Mouse (Mus musculus): ENCODE results near the gene Gast. TPM values are rescaled to one million over a fixed set of nuclear protein-coding genes. Genes with fewer than 3 reads are reported as not detected.

Gene Gast
- polyA plus RNA-seq (2014; fragmentation: Nextera tagmentation; extraction: Ambion mirVana), result 0.93 and 1.3 TPM in 2 replicates

DNA sequence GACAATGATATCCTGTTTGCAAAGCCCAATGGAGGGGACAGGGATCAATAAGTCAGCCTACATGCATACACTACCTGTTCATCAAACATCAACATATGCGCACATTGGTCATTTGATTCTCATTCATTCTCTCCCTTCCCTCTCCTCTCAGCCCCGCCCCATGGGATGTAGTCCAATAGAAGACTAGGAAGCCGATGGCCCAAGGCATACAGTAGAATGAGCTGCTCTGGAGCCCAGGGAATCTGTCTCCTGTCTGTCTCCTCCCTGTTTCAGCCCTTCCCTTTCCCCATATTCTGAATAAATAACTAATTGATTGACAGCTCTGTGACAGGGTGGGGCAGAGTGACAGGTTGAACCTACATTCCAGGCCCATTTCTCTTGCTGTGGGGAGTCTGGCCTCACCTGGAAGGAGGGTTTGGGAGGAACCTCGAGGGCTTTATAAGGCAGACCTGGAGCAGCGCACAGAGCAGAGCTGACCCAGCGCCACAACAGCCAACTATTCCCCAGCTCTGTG lies at the start of gene Gast:
TSS of gene Gast (plus strand) at position 464 of the 514 bp plus-strand sequence.
- no peak for DNase-seq
- H3K4me2 ChIP-seq (ENCODE audit: low read length), result peak within 1 kb of the TSS; percentile 33
- H3K4me1 ChIP-seq (ENCODE audit: control insufficient read depth, insufficient read depth, low read length), result peaks cover 43% of the 10 kb centered on the region
- no peak; the same call in 1 of the 2 replicates for ATAC-seq (ENCODE audit: low FRiP score, low TSS enrichment)
- H3K9me3 ChIP-seq (ENCODE audit: control insufficient read depth, low read length), result no peaks in the 10 kb centered on the region
- peak within 1 kb of the TSS; percentile 80 for H3K27ac ChIP-seq (replicated peaks; ENCODE audit: low read depth, low read length)
- H3K36me3 ChIP-seq (ENCODE audit: control insufficient read depth, insufficient read depth, low read length), result no peaks in the 10 kb centered on the region
- no peaks in the 10 kb centered on the region for H3K27me3 ChIP-seq (ENCODE audit: control insufficient read depth, insufficient read depth, low read length)
- no peak within 1 kb of the TSS for H3K9ac ChIP-seq (replicated peaks; ENCODE audit: low read length)
- no peak within 1 kb of the TSS for H3K4me3 ChIP-seq (replicated peaks; ENCODE audit: low read depth, low read length)
- WGBS, result 78% methylated on average over 6 of the region's 6 CpGs

DNA sequence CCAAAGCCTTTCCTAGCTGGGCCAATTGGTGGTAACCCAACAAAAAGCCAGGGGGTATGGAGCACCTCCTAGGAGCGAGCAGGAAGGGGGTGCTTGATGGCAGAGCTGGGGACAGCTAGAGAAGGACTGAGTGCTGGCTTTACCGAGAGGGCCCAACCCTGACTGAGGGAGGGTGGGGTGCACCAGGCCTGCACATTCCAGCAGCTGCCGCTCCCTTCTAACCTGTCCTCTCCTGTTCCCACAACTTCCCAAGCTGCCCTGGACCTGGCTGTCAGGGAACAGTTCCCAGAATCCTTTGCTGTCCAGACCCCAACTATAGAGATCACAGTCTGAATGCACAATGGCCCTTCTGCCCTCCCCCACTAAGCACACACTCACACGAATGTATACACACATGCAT lies 49.2 kb upstream of the Gast start:
- 84% methylated on average over 4 of the region's 4 CpGs for WGBS
- no peak overlapping the region for H3K4me2 ChIP-seq (ENCODE audit: low read length)

DNA sequence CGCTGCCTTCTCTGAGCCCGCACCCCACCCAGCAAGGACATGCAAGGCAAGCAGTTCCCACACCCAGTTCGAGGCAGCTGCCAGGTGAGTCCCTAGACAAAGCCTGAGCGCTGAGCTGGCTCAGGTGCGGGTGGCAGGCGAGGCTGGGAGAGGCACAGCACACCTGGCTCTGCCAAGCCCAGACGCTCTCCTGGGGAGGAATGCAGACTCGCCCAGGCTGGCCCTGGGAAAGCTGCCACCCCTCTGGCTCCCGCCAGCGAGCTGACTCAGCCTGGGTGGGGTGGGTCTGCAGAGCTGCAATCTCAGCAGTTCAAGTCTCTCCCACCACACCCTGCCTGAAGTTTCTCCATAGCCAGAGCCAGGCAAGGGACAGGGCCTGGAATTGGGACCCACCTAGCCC lies 47.2 kb upstream of the Gast start:
- H3K27ac ChIP-seq (replicated peaks; ENCODE audit: low read depth, low read length), result no peak overlapping the region
- H3K9me3 ChIP-seq (ENCODE audit: control insufficient read depth, low read length), result no peaks in the 10 kb centered on the region
- WGBS, result 34% methylated on average over 10 of the region's 10 CpGs

More for the DNA sequence above, 49.2 kb upstream of the Gast start:
- Histone ChIP-seq H3K36me3 (ENCODE audit: control insufficient read depth, insufficient read depth, low read length) (no peaks in the 10 kb centered on the region), H3K27me3 (ENCODE audit: control insufficient read depth, insufficient read depth, low read length) (no peaks in the 10 kb centered on the region), H3K9ac (replicated peaks; ENCODE audit: low read length) (no peak overlapping the region), H3K4me3 (replicated peaks; ENCODE audit: low read depth, low read length) (no peak overlapping the region), H3K9me3 (ENCODE audit: control insufficient read depth, low read length) (no peaks in the 10 kb centered on the region), H3K27ac (replicated peaks; ENCODE audit: low read depth, low read length) (no peak overlapping the region), H3K4me1 (ENCODE audit: control insufficient read depth, insufficient read depth, low read length) (no peaks in the 10 kb centered on the region)
- DNase-seq, result no peak
- no peak for ATAC-seq (ENCODE audit: low FRiP score, low TSS enrichment)

DNA sequence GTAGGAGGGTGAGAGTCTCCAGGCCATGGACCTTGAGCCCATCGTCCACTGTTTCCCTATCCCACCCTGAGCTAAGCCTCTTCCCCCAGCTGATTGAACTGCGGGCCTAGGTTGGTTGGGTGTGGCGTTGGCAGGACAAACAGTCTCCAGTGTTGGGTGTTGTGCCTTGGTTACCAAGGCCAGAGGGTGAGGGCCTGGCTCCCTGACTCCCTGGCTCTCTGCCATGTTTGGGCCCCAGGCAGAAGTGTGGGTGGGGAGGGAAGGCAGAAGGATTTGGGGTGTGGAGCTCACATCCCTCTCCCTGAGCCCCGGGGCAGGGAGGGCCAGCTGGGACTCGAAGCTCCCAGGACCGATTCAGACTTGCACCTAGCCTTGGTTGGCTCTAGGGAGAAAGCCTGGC lies 45.3 kb upstream of the Gast start:
- 86% methylated on average over 6 of the region's 6 CpGs for WGBS
- H3K27me3 ChIP-seq (ENCODE audit: control insufficient read depth, insufficient read depth, low read length), result no peaks in the 10 kb centered on the region
- no peak overlapping the region for H3K9ac ChIP-seq (replicated peaks; ENCODE audit: low read length)
- H3K36me3 ChIP-seq (ENCODE audit: control insufficient read depth, insufficient read depth, low read length), result no peaks in the 10 kb centered on the region
- H3K9me3 ChIP-seq (ENCODE audit: control insufficient read depth, low read length), result no peaks in the 10 kb centered on the region
- no peak overlapping the region for H3K27ac ChIP-seq (replicated peaks; ENCODE audit: low read depth, low read length)
- no peak overlapping the region for H3K4me2 ChIP-seq (ENCODE audit: low read length)
- no peak for DNase-seq
- no peak for ATAC-seq (ENCODE audit: low FRiP score, low TSS enrichment)
- no peak overlapping the region for H3K4me3 ChIP-seq (replicated peaks; ENCODE audit: low read depth, low read length)
- no peaks in the 10 kb centered on the region for H3K4me1 ChIP-seq (ENCODE audit: control insufficient read depth, insufficient read depth, low read length)

More for the DNA sequence above, 47.2 kb upstream of the Gast start:
- ATAC-seq (ENCODE audit: low FRiP score, low TSS enrichment), result no peak
- Histone ChIP-seq H3K27me3 (ENCODE audit: control insufficient read depth, insufficient read depth, low read length) (no peaks in the 10 kb centered on the region), H3K9ac (replicated peaks; ENCODE audit: low read length) (no peak overlapping the region), H3K4me2 (ENCODE audit: low read length) (no peak overlapping the region), H3K4me1 (ENCODE audit: control insufficient read depth, insufficient read depth, low read length) (no peaks in the 10 kb centered on the region), H3K4me3 (replicated peaks; ENCODE audit: low read depth, low read length) (no peak overlapping the region), H3K36me3 (ENCODE audit: control insufficient read depth, insufficient read depth, low read length) (no peaks in the 10 kb centered on the region)
- no peak for DNase-seq

DNA sequence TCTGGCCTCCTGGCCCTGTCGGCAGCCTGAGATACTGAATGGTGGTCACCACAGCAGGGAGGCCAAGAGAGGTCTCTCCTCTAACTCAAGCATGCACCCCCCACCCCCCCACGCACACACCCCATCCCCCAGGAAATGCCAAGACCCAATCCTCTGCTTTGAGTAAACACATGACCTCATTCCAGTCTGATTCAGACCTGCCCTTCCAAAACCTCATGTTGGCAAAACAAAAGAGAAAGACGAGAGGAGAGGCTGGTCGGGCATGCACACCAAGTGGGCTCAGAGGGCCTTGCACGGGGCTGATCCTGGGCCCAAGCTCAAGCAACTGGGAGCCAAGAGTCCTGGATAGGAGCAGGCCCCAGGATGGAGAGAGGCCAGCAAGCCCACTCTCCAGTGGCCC lies 44.0 kb upstream of the Gast start:
- no peak overlapping the region for H3K4me3 ChIP-seq (replicated peaks; ENCODE audit: low read depth, low read length)
- H3K4me2 ChIP-seq (ENCODE audit: low read length), result no peak overlapping the region
- H3K9ac ChIP-seq (replicated peaks; ENCODE audit: low read length), result no peak overlapping the region
- no peaks in the 10 kb centered on the region for H3K36me3 ChIP-seq (ENCODE audit: control insufficient read depth, insufficient read depth, low read length)
- DNase-seq (no peak), ATAC-seq (ENCODE audit: low FRiP score, low TSS enrichment) (no peak)
- no peaks in the 10 kb centered on the region for H3K9me3 ChIP-seq (ENCODE audit: control insufficient read depth, low read length)
- no peaks in the 10 kb centered on the region for H3K27me3 ChIP-seq (ENCODE audit: control insufficient read depth, insufficient read depth, low read length)
- H3K27ac ChIP-seq (replicated peaks; ENCODE audit: low read depth, low read length), result no peak overlapping the region
- 46% methylated on average over 5 of the region's 5 CpGs for WGBS
- no peaks in the 10 kb centered on the region for H3K4me1 ChIP-seq (ENCODE audit: control insufficient read depth, insufficient read depth, low read length)

DNA sequence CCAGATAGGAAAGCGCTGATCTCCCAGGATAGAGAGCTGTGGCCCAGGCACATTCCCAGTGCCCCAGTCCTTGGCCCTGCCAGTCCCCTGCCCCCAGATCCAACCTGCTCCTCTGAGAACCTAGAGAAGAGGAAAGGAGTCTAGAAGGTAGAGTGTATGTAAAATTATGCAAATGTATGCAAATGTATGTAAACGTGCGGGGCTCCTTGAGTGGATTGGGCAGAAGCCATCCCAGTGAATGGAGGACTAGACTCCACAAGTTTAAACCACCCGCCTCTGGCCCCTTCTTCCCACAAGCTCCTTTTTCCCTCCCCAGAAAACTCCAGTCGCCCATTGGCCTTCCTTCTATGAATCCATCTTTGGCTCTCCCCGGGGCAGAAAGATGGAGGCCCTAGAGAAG lies 41.3 kb upstream of the Gast start:
- DNase-seq, result peak; percentile 36
- no peaks in the 10 kb centered on the region for H3K4me1 ChIP-seq (ENCODE audit: control insufficient read depth, insufficient read depth, low read length)

DNA sequence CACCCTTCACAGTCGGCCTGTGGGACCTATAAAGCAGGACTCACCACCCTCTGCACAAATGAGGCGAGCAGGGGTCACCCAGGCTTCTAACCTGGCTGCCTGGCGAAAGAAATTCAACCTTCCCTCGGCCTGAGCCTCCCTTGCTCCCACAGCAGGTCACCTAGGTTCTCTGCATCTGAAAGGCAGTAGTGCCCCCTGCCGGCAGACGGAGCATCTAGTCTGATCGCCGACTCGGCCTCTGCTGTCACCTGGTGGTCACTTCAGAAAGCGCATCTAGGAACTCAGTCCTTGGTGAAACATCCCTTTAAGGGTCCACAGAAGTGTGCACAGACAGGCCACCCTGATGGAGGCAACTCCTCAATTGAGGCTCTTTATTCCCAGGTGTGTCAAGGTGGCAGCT lies 38.9 kb upstream of the Gast start:
- ATAC-seq (ENCODE audit: low FRiP score, low TSS enrichment) (no peak), DNase-seq (peak; percentile 92)
- Histone ChIP-seq H3K27me3 (ENCODE audit: control insufficient read depth, insufficient read depth, low read length) (no peaks in the 10 kb centered on the region), H3K9ac (replicated peaks; ENCODE audit: low read length) (no peak overlapping the region), H3K27ac (replicated peaks; ENCODE audit: low read depth, low read length) (no peak overlapping the region), H3K9me3 (ENCODE audit: control insufficient read depth, low read length) (no peaks in the 10 kb centered on the region), H3K4me3 (replicated peaks; ENCODE audit: low read depth, low read length) (no peak overlapping the region), H3K36me3 (ENCODE audit: control insufficient read depth, insufficient read depth, low read length) (no peaks in the 10 kb centered on the region), H3K4me1 (ENCODE audit: control insufficient read depth, insufficient read depth, low read length) (no peaks in the 10 kb centered on the region), H3K4me2 (ENCODE audit: low read length) (peak overlapping the region; percentile 30)
- WGBS, result 5% methylated on average over 10 of the region's 10 CpGs

More for the DNA sequence above, 41.3 kb upstream of the Gast start:
- Histone ChIP-seq H3K4me2 (ENCODE audit: low read length) (no peak overlapping the region), H3K9ac (replicated peaks; ENCODE audit: low read length) (no peak overlapping the region), H3K27ac (replicated peaks; ENCODE audit: low read depth, low read length) (no peak overlapping the region), H3K36me3 (ENCODE audit: control insufficient read depth, insufficient read depth, low read length) (no peaks in the 10 kb centered on the region), H3K4me3 (replicated peaks; ENCODE audit: low read depth, low read length) (no peak overlapping the region), H3K27me3 (ENCODE audit: control insufficient read depth, insufficient read depth, low read length) (no peaks in the 10 kb centered on the region), H3K9me3 (ENCODE audit: control insufficient read depth, low read length) (no peaks in the 10 kb centered on the region)
- WGBS, result 40% methylated on average over 6 of the region's 6 CpGs
- no peak; the same call in 1 of the 2 replicates for ATAC-seq (ENCODE audit: low FRiP score, low TSS enrichment)

DNA sequence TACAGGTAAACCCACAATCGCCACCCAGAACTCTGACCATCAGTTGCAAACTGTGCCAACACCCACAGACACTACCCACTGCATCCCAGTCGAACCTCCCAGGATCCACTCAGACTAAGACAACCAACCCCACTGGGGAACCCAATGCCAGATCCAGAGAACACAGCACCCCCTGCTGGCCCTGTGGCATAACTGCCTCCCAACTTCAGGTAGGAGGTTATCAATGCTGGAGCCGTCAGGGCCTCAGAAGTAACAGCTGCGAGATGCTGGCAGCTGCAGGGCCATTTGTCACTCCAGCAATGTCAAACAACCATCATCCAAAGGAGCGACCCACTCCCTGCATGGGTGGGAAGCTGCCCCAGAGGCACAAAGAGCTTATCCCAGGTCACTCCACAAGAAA lies 36.4 kb upstream of the Gast start:
- 47% methylated on average over 5 of the region's 5 CpGs for WGBS
- Histone ChIP-seq H3K4me2 (ENCODE audit: low read length) (peak overlapping the region; percentile 34), H3K4me3 (replicated peaks; ENCODE audit: low read depth, low read length) (no peak overlapping the region), H3K27ac (replicated peaks; ENCODE audit: low read depth, low read length) (no peak overlapping the region), H3K9ac (replicated peaks; ENCODE audit: low read length) (no peak overlapping the region), H3K36me3 (ENCODE audit: control insufficient read depth, insufficient read depth, low read length) (no peaks in the 10 kb centered on the region), H3K27me3 (ENCODE audit: control insufficient read depth, insufficient read depth, low read length) (no peaks in the 10 kb centered on the region), H3K4me1 (ENCODE audit: control insufficient read depth, insufficient read depth, low read length) (no peaks in the 10 kb centered on the region), H3K9me3 (ENCODE audit: control insufficient read depth, low read length) (no peaks in the 10 kb centered on the region)
- DNase-seq (no peak), ATAC-seq (ENCODE audit: low FRiP score, low TSS enrichment) (no peak)

DNA sequence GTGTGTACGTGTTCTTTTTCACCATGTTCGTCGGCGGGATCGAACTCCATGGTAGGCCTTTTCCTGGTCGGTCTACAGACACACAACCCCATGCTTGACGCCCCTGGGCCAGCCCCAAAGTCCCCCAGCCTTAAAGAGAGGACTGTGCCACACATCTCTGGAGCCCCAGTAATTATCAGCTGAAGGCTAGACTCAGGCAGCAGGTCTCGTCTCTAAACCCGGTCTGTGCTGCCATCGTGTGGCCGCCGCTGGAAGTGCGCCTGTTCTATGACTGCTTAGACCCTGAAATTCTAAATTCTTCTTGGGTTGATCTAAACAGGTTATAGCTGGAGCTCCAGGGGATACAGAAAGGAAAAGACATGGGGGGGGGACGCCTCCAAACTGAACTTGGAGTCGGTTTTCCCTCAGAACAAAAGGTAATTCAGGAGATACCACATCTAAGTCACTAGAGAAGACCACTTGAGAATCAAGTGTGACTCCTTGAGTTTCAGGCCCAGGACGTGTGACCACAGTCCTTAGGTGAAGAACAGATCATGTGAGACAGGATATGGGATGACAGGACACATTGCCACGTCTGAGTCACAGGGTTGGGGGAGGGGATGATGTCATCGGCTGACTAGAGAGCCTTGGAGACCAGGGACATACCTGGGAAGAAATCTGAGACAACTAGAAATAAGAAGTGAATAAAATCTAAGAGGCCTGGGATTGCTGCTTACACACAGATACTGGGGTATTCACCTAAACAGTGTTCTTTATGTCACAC lies 35.8 kb upstream of the Gast start:
- no peak overlapping the region for H3K27ac ChIP-seq (replicated peaks; ENCODE audit: low read depth, low read length)
- H3K9ac ChIP-seq (replicated peaks; ENCODE audit: low read length), result no peak overlapping the region
- peak; percentile 37; the same call in 1 of the 2 replicates for ATAC-seq (ENCODE audit: low FRiP score, low TSS enrichment)
- H3K27me3 ChIP-seq (ENCODE audit: control insufficient read depth, insufficient read depth, low read length), result no peaks in the 10 kb centered on the region
- DNase-seq, result peak; percentile 88
- peak overlapping the region; percentile 34 for H3K4me2 ChIP-seq (ENCODE audit: low read length)
- no peaks in the 10 kb centered on the region for H3K36me3 ChIP-seq (ENCODE audit: control insufficient read depth, insufficient read depth, low read length)
- no peaks in the 10 kb centered on the region for H3K9me3 ChIP-seq (ENCODE audit: control insufficient read depth, low read length)
- 21% methylated on average over 18 of the region's 18 CpGs for WGBS
- H3K4me3 ChIP-seq (replicated peaks; ENCODE audit: low read depth, low read length), result no peak overlapping the region
- no peaks in the 10 kb centered on the region for H3K4me1 ChIP-seq (ENCODE audit: control insufficient read depth, insufficient read depth, low read length)
